Mouse (Mus musculus) limb, embryonic 11.5 days (tissue): ENCODE measurements around the gene Uhrf2. TPM values are rescaled to one million over a fixed set of nuclear protein-coding genes. Genes with fewer than 3 reads are reported as not detected.

Source experiments
- ATAC-seq: fragments of 200-750 bp; cut with Nextera tagmentation; 2 replicates; pipeline ENCODE4 v1.8.0; 2017; ENCODE audit warnings: low read depth; ENCODE audit not compliant: insufficient number of reproducible peaks, low FRiP score, low TSS enrichment
- DNase-seq: peaks from one replicate; pipeline ENCODE4 v3.0.0-alpha.2; 2015; ENCODE audit warnings: low spot score
- H3K27ac ChIP-seq: fragments of 300-500 bp; sonication (generic); replicated peaks from 2 replicates; pipeline ENCODE4 v1.5.1; 2014; ENCODE audit warnings: low read depth, mild to moderate bottlenecking, low read length
- H3K27me3 ChIP-seq: fragments of 300-500 bp; sonication (generic); 2 replicates; pipeline ENCODE4 v1.6.1; 2014; ENCODE audit warnings: mild to moderate bottlenecking, low read length, mixed read lengths; ENCODE audit not compliant: control insufficient read depth, insufficient read depth
- H3K36me3 ChIP-seq: fragments of 300-500 bp; sonication (generic); 2 replicates; pipeline ENCODE4 v1.6.1; 2014; ENCODE audit warnings: mild to moderate bottlenecking, low read length, moderate library complexity, mixed read lengths; ENCODE audit not compliant: control insufficient read depth, insufficient read depth
- H3K4me1 ChIP-seq: fragments of 300-500 bp; sonication (generic); 2 replicates; pipeline ENCODE4 v1.6.1; 2014; ENCODE audit warnings: low read length, mixed read lengths; ENCODE audit not compliant: control insufficient read depth, insufficient read depth
- H3K4me2 ChIP-seq: fragments of 300-500 bp; sonication (generic); 2 replicates; pipeline ENCODE4 v1.6.1; 2014; ENCODE audit warnings: low read depth, mild to moderate bottlenecking, moderate library complexity; ENCODE audit not compliant: severe bottlenecking
- H3K4me3 ChIP-seq: fragments of 300-500 bp; sonication (generic); 2 replicates; pipeline ENCODE4 v1.5.1; 2014; ENCODE audit warnings: low read depth, low read length
- H3K9ac ChIP-seq: fragments of 300-500 bp; sonication (generic); 2 replicates; pipeline ENCODE4 v1.6.1; 2014; ENCODE audit warnings: mild to moderate bottlenecking, low read length
- H3K9me3 ChIP-seq: fragments of 300-500 bp; sonication (generic); 2 replicates; pipeline ENCODE4 v1.6.1; 2016; ENCODE audit warnings: low read length; ENCODE audit not compliant: control insufficient read depth
- WGBS: fragments of 180-500 bp; shearing (Covaris S2); extraction: QIAGEN DNeasy Blood & Tissue Kit; methylation state at CpG from one replicate; pipeline ENCODE4 v1.1.7; 2014; 5-methylcytosine and 5-hydroxymethylcytosine counted together
- polyA plus RNA-seq: library from polyadenylated mRNA; unstranded; fragments of >200 nt; fragmentation: Nextera tagmentation; extraction: Ambion mirVana; gene quantifications from 2 replicates; pipeline ENCODE4 v1.2.1, GENCODE M21; 2014

Gene Uhrf2
- polyA plus RNA-seq, 1 experiment from 2014 or later, result 83.3 TPM

- no peaks in the 10 kb centered on the region for H3K9me3 ChIP-seq
- ATAC-seq, result no peak
- 66% methylated on average over 6 of the region's 6 CpGs for WGBS
Measured at GRCm38 (mm10) chr19:30109122-30109521, 78.8 kb downstream of the Uhrf2 start.

GRCm38 (mm10) chr19:30111421-30111820 is 81.1 kb downstream of the Uhrf2 start:
- H3K4me1 ChIP-seq, result peaks cover 14% of the 10 kb centered on the region
- no peak overlapping the region for H3K4me3 ChIP-seq
- no peak overlapping the region for H3K9ac ChIP-seq
- DNase-seq (no peak), ATAC-seq (no peak)
- H3K27me3 ChIP-seq, result no peaks in the 10 kb centered on the region
- no peaks in the 10 kb centered on the region for H3K36me3 ChIP-seq
- no peak overlapping the region for H3K27ac ChIP-seq
- no peaks in the 10 kb centered on the region for H3K9me3 ChIP-seq
- H3K4me2 ChIP-seq, result no peak overlapping the region
- 95% methylated on average over 3 of the region's 3 CpGs for WGBS

More at GRCm38 (mm10) chr19:30109122-30109521, 78.8 kb downstream of the Uhrf2 start:
- Histone ChIP-seq H3K4me1 (peaks cover 6% of the 10 kb centered on the region; the same call in 1 of the 2 replicates), H3K27me3 (no peaks in the 10 kb centered on the region), H3K27ac (no peak overlapping the region), H3K36me3 (no peaks in the 10 kb centered on the region), H3K4me2 (no peak overlapping the region), H3K9ac (no peak overlapping the region), H3K4me3 (no peak overlapping the region)
- no peak for DNase-seq

GRCm38 (mm10) chr19:30112961-30113688 is 82.8 kb downstream of the Uhrf2 start:
- ATAC-seq (no peak), DNase-seq (no peak)
- H3K27me3 ChIP-seq, result no peaks in the 10 kb centered on the region
- no peak overlapping the region for H3K4me3 ChIP-seq
- H3K9me3 ChIP-seq, result no peaks in the 10 kb centered on the region
- H3K4me2 ChIP-seq, result no peak overlapping the region
- H3K36me3 ChIP-seq, result no peaks in the 10 kb centered on the region
- H3K27ac ChIP-seq, result no peak overlapping the region
- H3K9ac ChIP-seq, result no peak overlapping the region
- H3K4me1 ChIP-seq, result peaks cover 13% of the 10 kb centered on the region
- WGBS, result 87% methylated on average over 16 of the region's 16 CpGs

- H3K4me1 ChIP-seq, result peaks cover 13% of the 10 kb centered on the region
- WGBS, result 51% methylated on average over 14 of the region's 14 CpGs
- H3K9me3 ChIP-seq, result no peaks in the 10 kb centered on the region
- H3K4me3 ChIP-seq, result no peak overlapping the region
- H3K4me2 ChIP-seq, result no peak overlapping the region
- no peak overlapping the region for H3K9ac ChIP-seq
- no peaks in the 10 kb centered on the region for H3K36me3 ChIP-seq
- DNase-seq (peak; percentile 55), ATAC-seq (peak; percentile 37; the same call in 1 of the 2 replicates)
- no peaks in the 10 kb centered on the region for H3K27me3 ChIP-seq
- H3K27ac ChIP-seq, result no peak overlapping the region
Measured at GRCm38 (mm10) chr19:30114919-30115441, 84.7 kb downstream of the Uhrf2 start.

- H3K9me3 ChIP-seq, result no peaks in the 10 kb centered on the region
- no peaks in the 10 kb centered on the region for H3K36me3 ChIP-seq
- no peak overlapping the region for H3K4me2 ChIP-seq
- no peak overlapping the region for H3K27ac ChIP-seq
- no peak overlapping the region for H3K9ac ChIP-seq
- 91% methylated on average over 5 of the region's 5 CpGs for WGBS
- H3K27me3 ChIP-seq, result no peaks in the 10 kb centered on the region
- peaks cover 13% of the 10 kb centered on the region for H3K4me1 ChIP-seq
- ATAC-seq (no peak), DNase-seq (no peak)
- no peak overlapping the region for H3K4me3 ChIP-seq
Measured at GRCm38 (mm10) chr19:30115606-30116005, 85.3 kb downstream of the Uhrf2 start.

GRCm38 (mm10) chr19:30117241-30117640 is 86.9 kb downstream of the Uhrf2 start:
- ATAC-seq, result no peak
- WGBS, result 58% methylated on average over 4 of the region's 4 CpGs
- Histone ChIP-seq H3K4me1 (peaks cover 13% of the 10 kb centered on the region), H3K4me3 (no peak overlapping the region), H3K9ac (no peak overlapping the region), H3K9me3 (no peaks in the 10 kb centered on the region), H3K27me3 (no peaks in the 10 kb centered on the region), H3K4me2 (no peak overlapping the region), H3K27ac (no peak overlapping the region), H3K36me3 (no peaks in the 10 kb centered on the region)
- DNase-seq, result no peak

GRCm38 (mm10) chr19:30117775-30118174 is 87.5 kb downstream of the Uhrf2 start:
- Histone ChIP-seq H3K4me3 (no peak overlapping the region), H3K4me2 (no peak overlapping the region), H3K4me1 (peaks cover 13% of the 10 kb centered on the region), H3K27me3 (no peaks in the 10 kb centered on the region), H3K36me3 (no peaks in the 10 kb centered on the region), H3K27ac (no peak overlapping the region), H3K9ac (no peak overlapping the region), H3K9me3 (no peaks in the 10 kb centered on the region)
- no peak for DNase-seq
- no peak for ATAC-seq
- 75% methylated on average over 9 of the region's 9 CpGs for WGBS

- Histone ChIP-seq H3K27me3 (no peaks in the 10 kb centered on the region), H3K27ac (no peak overlapping the region), H3K4me1 (peaks cover 13% of the 10 kb centered on the region), H3K4me3 (no peak overlapping the region), H3K9me3 (no peaks in the 10 kb centered on the region), H3K9ac (no peak overlapping the region), H3K36me3 (no peaks in the 10 kb centered on the region), H3K4me2 (no peak overlapping the region)
- no peak for ATAC-seq
- no peak for DNase-seq
- WGBS, result 90% methylated on average over 17 of the region's 17 CpGs
Measured at GRCm38 (mm10) chr19:30118344-30119312, 88.3 kb downstream of the Uhrf2 start.
